Mouse (Mus musculus) liver, embryonic 14.5 days (tissue): Measurements from ENCODE around the gene Galnt10.

ENCODE experiments used
- CTCF ChIP-seq: IDR thresholded peaks from 2 replicates; pipeline ENCODE4 v1.5.1; 2016; ENCODE audit warnings: antibody characterized with exemption, low read depth, control low read depth
- EP300 ChIP-seq: IDR thresholded peaks from 2 replicates; pipeline ENCODE4 v1.6.1; 2016; ENCODE audit warnings: antibody characterized with exemption, low read depth

DNA sequence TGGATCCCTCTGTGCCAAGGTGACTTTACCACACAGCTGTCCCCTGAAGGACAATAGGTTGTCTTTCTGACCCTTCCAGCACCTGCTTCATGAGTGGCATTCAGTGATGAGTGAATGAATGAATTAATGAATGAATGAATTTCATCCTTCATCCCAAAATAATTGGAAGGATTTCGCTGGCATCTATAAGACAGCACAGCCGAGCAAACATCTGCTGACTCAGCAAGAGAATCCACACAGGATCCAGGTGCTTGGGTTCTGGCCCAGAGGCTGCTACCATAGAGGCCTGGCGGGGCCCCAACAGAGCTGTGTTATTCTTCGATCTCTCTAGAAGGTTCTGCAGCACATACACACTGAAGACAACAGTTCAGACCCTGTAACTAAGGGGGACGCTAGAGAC, 125.5 kb downstream of the Galnt10 start:
- TF ChIP-seq CTCF = no peak
- no peak for TF ChIP-seq EP300
